Comparison of ENCODE assay signal across 10 mouse cellular contexts in the genomic region with DNA sequence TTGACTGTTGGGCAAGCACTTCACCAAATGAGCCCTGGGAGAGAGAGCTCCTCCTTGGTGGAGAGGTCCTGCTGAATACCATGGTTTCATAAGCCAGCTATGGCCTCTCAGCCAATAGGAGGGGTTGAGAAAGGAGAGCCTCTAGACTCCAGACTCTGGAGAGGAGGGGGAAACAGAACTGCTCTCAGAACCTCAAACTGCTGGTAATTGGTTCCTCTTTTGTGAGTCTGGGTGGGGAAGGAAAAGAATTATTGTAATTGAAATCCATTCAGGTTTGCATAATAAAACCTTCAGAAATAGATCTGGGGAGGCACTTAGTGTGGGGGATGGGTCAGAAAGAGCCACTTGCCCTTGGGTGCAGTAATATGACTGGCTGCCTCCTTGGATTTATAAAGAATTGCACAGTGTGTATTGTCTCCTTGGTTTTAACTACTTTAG.
DNase-seq lines count a peak whose midpoint lies in the region; ATAC-seq and TF ChIP-seq lines count a peak whose summit lies in the region.
"Had no signal": no experiment of that assay in that cellular context is flagged by ENCODE, and none has a peak within 500 bp of the region (broad histone marks: within the 10 kb centered on the region; RNA-seq: fewer than 3 reads in every experiment).

No protein-coding gene starts in this region.

- H3K79me2 ChIP-seq in liver, adult 2 months (ENCODE audit: control insufficient read depth, insufficient read depth, low read length), result no peaks in the 10 kb centered on the region

- H3K4me1 ChIP-seq in liver, adult 2 months (ENCODE audit: control insufficient read depth, insufficient read depth, low read length), result 0 out of 2 replicates have a peak, but pooled peaks cover 1% of the 10 kb centered on the region
- no peaks in the 10 kb centered on the region for H3K4me1 ChIP-seq in liver, embryonic 12.5 days
- peaks cover 86% of the 10 kb centered on the region for H3K4me1 ChIP-seq in E14TG2a.4 (replicated peaks; ENCODE audit: low read depth, low read length)
- H3K4me1 ChIP-seq in forebrain, embryonic 12.5 days, result peaks cover 20% of the 10 kb centered on the region
- no peaks in the 10 kb centered on the region for H3K4me1 ChIP-seq in thymus, adult 2 months (replicated peaks; ENCODE audit: control insufficient read depth, insufficient read depth, low read length)
- H3K4me1 ChIP-seq in heart, embryonic 11.5 days (ENCODE audit: control insufficient read depth, insufficient read depth, low read length), result peaks cover 11% of the 10 kb centered on the region

- peak; percentile 22 for DNase-seq in liver, adult 2 months (ENCODE audit: extremely low read depth, low read depth, low spot score)
- no peak for DNase-seq in gastrocnemius, postnatal 36 days
- DNase-seq in thymus, adult 2 months, result no peak
- DNase-seq: gastrocnemius, adult 2 months; heart, postnatal 4 days had no signal

- no peak overlapping the region for H3K4me3 ChIP-seq in liver, adult 2 months (ENCODE audit: insufficient read depth, low read depth, low read length)
- H3K4me3 ChIP-seq in liver, embryonic 12.5 days, result no peak overlapping the region
- H3K4me3 ChIP-seq in E14TG2a.4 (replicated peaks; ENCODE audit: low read length), result peak overlapping the region; percentile 50; the same call in 1 of the 2 replicates
- no peak overlapping the region for H3K4me3 ChIP-seq in forebrain, embryonic 12.5 days (replicated peaks)
- no peak overlapping the region for H3K4me3 ChIP-seq in thymus, adult 2 months (ENCODE audit: control insufficient read depth, insufficient read depth, low read length)
- no peak overlapping the region for H3K4me3 ChIP-seq in heart, embryonic 11.5 days (ENCODE audit: low read depth, low read length)
- H3K4me3 ChIP-seq: gastrocnemius, adult 2 months had no signal

- H3K9me3 ChIP-seq in liver, embryonic 12.5 days (replicated peaks), result no peaks in the 10 kb centered on the region
- no peaks in the 10 kb centered on the region for H3K9me3 ChIP-seq in E14TG2a.4 (ENCODE audit: low read length)
- H3K9me3 ChIP-seq in forebrain, embryonic 12.5 days, result no peaks in the 10 kb centered on the region
- no peaks in the 10 kb centered on the region for H3K9me3 ChIP-seq in heart, embryonic 11.5 days (replicated peaks; ENCODE audit: control insufficient read depth, low read length)

- no peak overlapping the region for H3K4me2 ChIP-seq in liver, embryonic 12.5 days
- H3K4me2 ChIP-seq in forebrain, embryonic 12.5 days, result no peak overlapping the region
- no peak overlapping the region for H3K4me2 ChIP-seq in heart, embryonic 11.5 days

- no peak overlapping the region for H3K27ac ChIP-seq in liver, adult 2 months (replicated peaks; ENCODE audit: insufficient read depth, low read depth, low read length)
- H3K27ac ChIP-seq in liver, embryonic 12.5 days, result no peak overlapping the region
- peak overlapping the region; percentile 16; the same call in 1 of the 2 replicates for H3K27ac ChIP-seq in forebrain, embryonic 12.5 days
- no peak overlapping the region for H3K27ac ChIP-seq in thymus, adult 2 months (ENCODE audit: control insufficient read depth, insufficient read depth, low read length)
- H3K27ac ChIP-seq in heart, embryonic 11.5 days (ENCODE audit: low read depth, low read length), result no peak overlapping the region
- H3K27ac ChIP-seq: gastrocnemius, adult 2 months had no signal

- TF ChIP-seq CTCF in liver, adult 2 months (IDR thresholded peaks at IDR 0.05; ENCODE audit: low read depth, low read length), result no peak
- TF ChIP-seq CTCF in E14TG2a.4 (conservative IDR thresholded peaks at IDR 0.05; ENCODE audit: low read length), result no peak
- TF ChIP-seq CTCF in thymus, adult 2 months (IDR thresholded peaks at IDR 0.05; ENCODE audit: borderline replicate concordance, control insufficient read depth, extremely low read depth, insufficient read depth, low read length, poor library complexity), result no peak

- intact Hi-C loops in gastrocnemius, postnatal 36 days (cut with DNase I), result no loop called here

- H3K9ac ChIP-seq in liver, adult 2 months (ENCODE audit: low read depth, low read length), result no peak overlapping the region
- H3K9ac ChIP-seq in liver, embryonic 12.5 days, result no peak overlapping the region
- no peak overlapping the region for H3K9ac ChIP-seq in forebrain, embryonic 12.5 days
- H3K9ac ChIP-seq in heart, embryonic 11.5 days (ENCODE audit: low read depth, low read length), result no peak overlapping the region

- ATAC-seq in liver, embryonic 12.5 days, result no peak
- no peak for ATAC-seq in forebrain, embryonic 12.5 days (ENCODE audit: low FRiP score)
- ATAC-seq in megakaryocyte, adult 5-6 weeks (ENCODE audit: poor library complexity, severe bottlenecking), result peak; percentile 93
- no peak for ATAC-seq in heart, embryonic 11.5 days (replicated peaks; ENCODE audit: insufficient number of reproducible peaks, low FRiP score, low TSS enrichment)

- TF ChIP-seq POLR2A in liver, adult 2 months (IDR thresholded peaks at IDR 0.05; ENCODE audit: extremely low read depth, insufficient read depth, low read length), result no peak
- TF ChIP-seq POLR2A in thymus, adult 2 months (IDR thresholded peaks at IDR 0.05; ENCODE audit: control insufficient read depth, extremely low read depth, insufficient read depth, low read length, poor library complexity), result no peak

- no peaks in the 10 kb centered on the region for H3K27me3 ChIP-seq in liver, adult 2 months (ENCODE audit: control insufficient read depth, insufficient read depth, low read length)
- no peaks in the 10 kb centered on the region for H3K27me3 ChIP-seq in liver, embryonic 12.5 days (replicated peaks)
- no peaks in the 10 kb centered on the region for H3K27me3 ChIP-seq in E14TG2a.4 (ENCODE audit: insufficient read depth, low read length)
- no peaks in the 10 kb centered on the region for H3K27me3 ChIP-seq in forebrain, embryonic 12.5 days
- no peaks in the 10 kb centered on the region for H3K27me3 ChIP-seq in thymus, adult 2 months (ENCODE audit: control insufficient read depth, insufficient read depth, low read length)
- H3K27me3 ChIP-seq in heart, embryonic 11.5 days (ENCODE audit: control insufficient read depth, insufficient read depth, low read length), result no peaks in the 10 kb centered on the region

- H3K36me3 ChIP-seq in liver, adult 2 months (ENCODE audit: control insufficient read depth, insufficient read depth, low read length), result 0 out of 2 replicates have a peak, but pooled peaks cover 4% of the 10 kb centered on the region
- H3K36me3 ChIP-seq in liver, embryonic 12.5 days, result peaks cover 24% of the 10 kb centered on the region
- peaks cover 21% of the 10 kb centered on the region for H3K36me3 ChIP-seq in E14TG2a.4 (ENCODE audit: insufficient read depth, low read length)
- H3K36me3 ChIP-seq in forebrain, embryonic 12.5 days (replicated peaks), result peaks cover 27% of the 10 kb centered on the region; the same call in 1 of the 2 replicates
- no peaks in the 10 kb centered on the region for H3K36me3 ChIP-seq in thymus, adult 2 months (ENCODE audit: control insufficient read depth, insufficient read depth, low read length)
- no peaks in the 10 kb centered on the region for H3K36me3 ChIP-seq in heart, embryonic 11.5 days (ENCODE audit: control insufficient read depth, insufficient read depth, low read length)
